Mouse (Mus musculus): ENCODE measurements around the gene S100pbp.

GRCm38 (mm10) chr4:129230926-129231325, 41.4 kb upstream of the S100pbp start:
- TF ChIP-seq CTCF (IDR thresholded peaks at IDR 0.05; ENCODE audit: extremely low read depth, insufficient read length, insufficient replicate concordance, low read depth, low read length) = no peak
- TF ChIP-seq POLR2A (IDR thresholded peaks at IDR 0.05; ENCODE audit: low read depth, low read length) = no peak
